Mouse (Mus musculus) midbrain, postnatal 0 days (tissue): ENCODE results near the gene Slc25a27. TPM values are rescaled to one million over a fixed set of nuclear protein-coding genes. Genes with fewer than 3 reads are reported as not detected.

Source experiments
- ATAC-seq: fragments of 200-750 bp; cut with Nextera tagmentation; 2 replicates; pipeline ENCODE4 v1.8.0; 2017; ENCODE audit warnings: moderate number of reproducible peaks, mild to moderate bottlenecking, moderate TSS enrichment, moderate library complexity; ENCODE audit not compliant: low FRiP score
- DNase-seq: peaks from one replicate; pipeline ENCODE4 v3.0.0-alpha.2; 2015; ENCODE audit warnings: low spot score
- H3K27ac ChIP-seq: fragments of 300-500 bp; sonication (generic); 2 replicates; pipeline ENCODE4 v1.5.1; 2014; ENCODE audit warnings: low read depth, mild to moderate bottlenecking, low read length, mixed read lengths
- H3K27me3 ChIP-seq: fragments of 300-500 bp; sonication (generic); 2 replicates; pipeline ENCODE4 v1.6.1; 2014; ENCODE audit warnings: low read length, control low read depth, mixed read lengths; ENCODE audit not compliant: insufficient read depth
- H3K36me3 ChIP-seq: fragments of 300-500 bp; sonication (generic); 2 replicates; pipeline ENCODE4 v1.6.1; 2014; ENCODE audit warnings: low read length, control low read depth, mixed read lengths; ENCODE audit not compliant: insufficient read depth
- H3K4me1 ChIP-seq: fragments of 300-500 bp; sonication (generic); 2 replicates; pipeline ENCODE4 v1.6.1; 2014; ENCODE audit warnings: mild to moderate bottlenecking, control low read depth, antibody characterized with exemption, low read length, mixed read lengths; ENCODE audit not compliant: insufficient read depth
- H3K4me2 ChIP-seq: fragments of 300-500 bp; sonication (generic); 2 replicates; pipeline ENCODE4 v1.6.1; 2014; ENCODE audit warnings: low read depth, mild to moderate bottlenecking, low read length, mixed read lengths; ENCODE audit not compliant: poor library complexity, severe bottlenecking
- H3K4me3 ChIP-seq: fragments of 300-500 bp; sonication (generic); 2 replicates; pipeline ENCODE4 v1.5.1; 2014; ENCODE audit warnings: low read depth, mild to moderate bottlenecking, low read length, moderate library complexity
- H3K9ac ChIP-seq: fragments of 300-500 bp; sonication (generic); replicated peaks from 2 replicates; pipeline ENCODE4 v1.6.1; 2014; ENCODE audit warnings: mild to moderate bottlenecking, low read length, moderate library complexity, mixed read lengths; ENCODE audit not compliant: poor library complexity, severe bottlenecking
- H3K9me3 ChIP-seq: fragments of 300-500 bp; sonication (generic); 2 replicates; pipeline ENCODE4 v1.6.1; 2016; ENCODE audit warnings: low read length, control low read depth
- CTCF ChIP-seq: IDR thresholded peaks from 2 replicates; pipeline ENCODE4 v1.5.1; 2016; ENCODE audit warnings: antibody characterized with exemption, mild to moderate bottlenecking
- WGBS: fragments of 180-500 bp; shearing (Covaris S2); extraction: QIAGEN DNeasy Blood & Tissue Kit; methylation state at CpG from one replicate; pipeline ENCODE4 v1.1.7; 2014; 5-methylcytosine and 5-hydroxymethylcytosine counted together
- polyA plus RNA-seq: library from polyadenylated mRNA; unstranded; fragments of >200 nt; fragmentation: Nextera tagmentation; extraction: Ambion mirVana; gene quantifications from 2 replicates; pipeline ENCODE4 v1.2.1, GENCODE M21; 2015
- total RNA-seq: library from RNA; depleted of rRNA; stranded (reverse); fragments of >200 nt; gene quantifications from 2 replicates; pipeline ENCODE4 v1.2.3, GENCODE M21; 2014; rRNA removed

Slc25a27 gene
- total RNA-seq (44.2 and 60.2 TPM in 2 replicates), polyA plus RNA-seq (63.0 and 74.4 TPM in 2 replicates)

GRCm38 (mm10) chr17:43666576-43667289, at the start of gene Slc25a27:
Slc25a27 (minus strand) TSS chr17:43667214.
- Histone ChIP-seq H3K9me3 (no peaks in the 10 kb centered on the region), H3K36me3 (peaks cover 2% of the 10 kb centered on the region; the same call in 1 of the 2 replicates), H3K27ac (peak within 1 kb of the TSS; percentile 79), H3K4me1 (no peaks in the 10 kb centered on the region), H3K27me3 (no peaks in the 10 kb centered on the region), H3K9ac (peak within 1 kb of the TSS; percentile 90), H3K4me3 (peak within 1 kb of the TSS; percentile 91), H3K4me2 (peak within 1 kb of the TSS; percentile 82)
- DNase-seq, result peak; percentile 97
- peak; percentile 94 for ATAC-seq
- under 1% methylated on average over 31 of the region's 41 CpGs for WGBS
- TF ChIP-seq CTCF, result no peak

GRCm38 (mm10) chr17:43716601-43717000, 49.6 kb upstream of the Slc25a27 start:
- TF ChIP-seq CTCF, result no peak
- no peaks in the 10 kb centered on the region for H3K9me3 ChIP-seq
- no peaks in the 10 kb centered on the region for H3K36me3 ChIP-seq
- no peaks in the 10 kb centered on the region for H3K4me1 ChIP-seq
- WGBS, result 73% methylated on average over 7 of the region's 7 CpGs
- no peak overlapping the region for H3K4me2 ChIP-seq
- no peak for ATAC-seq
- H3K9ac ChIP-seq, result no peak overlapping the region
- DNase-seq, result no peak
- H3K27ac ChIP-seq, result no peak overlapping the region
- H3K4me3 ChIP-seq, result no peak overlapping the region
- H3K27me3 ChIP-seq, result no peaks in the 10 kb centered on the region

DNA sequence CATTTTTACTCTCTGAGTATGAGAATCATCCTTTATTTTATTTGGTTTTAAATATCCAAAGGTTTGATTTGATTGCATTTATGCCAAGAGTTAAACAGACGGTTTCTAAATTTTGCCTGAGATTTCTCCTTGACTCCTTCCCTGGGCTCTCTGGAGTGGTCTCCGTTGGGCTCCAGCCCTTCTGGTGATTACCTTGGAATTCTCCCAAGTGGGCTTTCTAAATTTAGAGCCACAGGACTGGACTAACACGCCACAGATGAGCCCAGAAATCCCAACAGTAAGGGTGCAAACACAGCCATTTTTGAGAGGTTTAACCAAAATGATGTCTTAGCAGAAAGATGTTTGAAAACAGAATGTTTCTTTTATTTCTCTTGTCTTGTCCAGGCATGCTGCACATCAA, 47.2 kb upstream of the Slc25a27 start:
- ATAC-seq (no peak), DNase-seq (no peak)
- H3K27me3 ChIP-seq, result no peaks in the 10 kb centered on the region
- no peaks in the 10 kb centered on the region for H3K36me3 ChIP-seq
- no peak for TF ChIP-seq CTCF
- H3K4me3 ChIP-seq, result no peak overlapping the region
- H3K9me3 ChIP-seq, result no peaks in the 10 kb centered on the region
- H3K4me1 ChIP-seq, result no peaks in the 10 kb centered on the region
- no peak overlapping the region for H3K4me2 ChIP-seq
- 78% methylated on average over 3 of the region's 3 CpGs for WGBS
- no peak overlapping the region for H3K9ac ChIP-seq
- H3K27ac ChIP-seq, result no peak overlapping the region

GRCm38 (mm10) chr17:43711557-43712352, 44.7 kb upstream of the Slc25a27 start:
- no peak overlapping the region for H3K27ac ChIP-seq
- 91% methylated on average over 7 of the region's 7 CpGs for WGBS

GRCm38 (mm10) chr17:43707254-43707653, 40.2 kb upstream of the Slc25a27 start:
- Histone ChIP-seq H3K4me1 (no peaks in the 10 kb centered on the region), H3K27me3 (no peaks in the 10 kb centered on the region), H3K4me2 (no peak overlapping the region), H3K27ac (no peak overlapping the region), H3K9ac (no peak overlapping the region), H3K9me3 (no peaks in the 10 kb centered on the region), H3K36me3 (no peaks in the 10 kb centered on the region), H3K4me3 (no peak overlapping the region)
- 78% methylated on average over 3 of the region's 3 CpGs for WGBS
- DNase-seq (peak; percentile 8), ATAC-seq (no peak)
- no peak for TF ChIP-seq CTCF

More at GRCm38 (mm10) chr17:43711557-43712352, 44.7 kb upstream of the Slc25a27 start:
- no peak overlapping the region for H3K9ac ChIP-seq
- H3K9me3 ChIP-seq, result no peaks in the 10 kb centered on the region
- H3K27me3 ChIP-seq, result no peaks in the 10 kb centered on the region
- no peak overlapping the region for H3K4me3 ChIP-seq
- H3K4me2 ChIP-seq, result no peak overlapping the region
- no peak for TF ChIP-seq CTCF
- no peaks in the 10 kb centered on the region for H3K36me3 ChIP-seq
- no peak for ATAC-seq
- DNase-seq, result no peak
- H3K4me1 ChIP-seq, result no peaks in the 10 kb centered on the region

- H3K36me3 ChIP-seq, result no peaks in the 10 kb centered on the region
- no peaks in the 10 kb centered on the region for H3K4me1 ChIP-seq
- H3K4me3 ChIP-seq, result no peak overlapping the region
- no peak overlapping the region for H3K9ac ChIP-seq
- TF ChIP-seq CTCF, result no peak
- no peaks in the 10 kb centered on the region for H3K27me3 ChIP-seq
- no peak for DNase-seq
- no peak for ATAC-seq
- H3K4me2 ChIP-seq, result no peak overlapping the region
- no peaks in the 10 kb centered on the region for H3K9me3 ChIP-seq
- no peak overlapping the region for H3K27ac ChIP-seq
- 96% methylated on average over 3 of the region's 3 CpGs for WGBS
Observed at GRCm38 (mm10) chr17:43706749-43707148, 39.7 kb upstream of the Slc25a27 start.
